Mouse (Mus musculus) lung, embryonic 15.5 days (tissue): Measurements from ENCODE around the gene Gdpd3. TPM values are rescaled to one million over a fixed set of nuclear protein-coding genes. Genes with fewer than 3 reads are reported as not detected.
A peak's percentile ranks its signal among the peaks of the same experiment; 100 is the strongest.
"Not testable (repeated sequence)": the region's sequence is repeated elsewhere in the genome, so short reads cannot be mapped to it uniquely, and the experiment has no call there.

Source experiments
- ATAC-seq: fragments of 200-750 bp; cut with Nextera tagmentation; 2 replicates; pipeline ENCODE4 v1.8.0; 2017; ENCODE audit warnings: moderate number of reproducible peaks, borderline replicate concordance; ENCODE audit not compliant: low FRiP score, low TSS enrichment; ENCODE audit errors: extremely low read depth
- H3K27ac ChIP-seq: fragments of 300-500 bp; sonication (generic); 2 replicates; pipeline ENCODE4 v1.5.1; 2015; ENCODE audit warnings: moderate library complexity, mild to moderate bottlenecking, inconsistent platforms
- H3K27me3 ChIP-seq: fragments of 300-500 bp; sonication (generic); 2 replicates; pipeline ENCODE4 v1.6.1; 2015; ENCODE audit warnings: inconsistent platforms
- H3K36me3 ChIP-seq: fragments of 300-500 bp; sonication (generic); 2 replicates; pipeline ENCODE4 v1.6.1; 2015; ENCODE audit warnings: inconsistent platforms
- H3K4me1 ChIP-seq: fragments of 300-500 bp; sonication (generic); 2 replicates; pipeline ENCODE4 v1.6.1; 2015; ENCODE audit warnings: inconsistent platforms
- H3K4me2 ChIP-seq: fragments of 300-500 bp; sonication (generic); 2 replicates; pipeline ENCODE4 v1.6.1; 2015; ENCODE audit warnings: inconsistent platforms, mild to moderate bottlenecking, moderate library complexity
- H3K4me3 ChIP-seq: fragments of 300-500 bp; sonication (generic); 2 replicates; pipeline ENCODE4 v1.5.1; 2015; ENCODE audit warnings: mild to moderate bottlenecking, inconsistent platforms
- H3K9ac ChIP-seq: fragments of 300-500 bp; sonication (generic); 2 replicates; pipeline ENCODE4 v1.6.1; 2015; ENCODE audit warnings: inconsistent platforms
- H3K9me3 ChIP-seq: fragments of 300-500 bp; sonication (generic); 2 replicates; pipeline ENCODE4 v1.6.1; 2016; ENCODE audit warnings: inconsistent platforms
- WGBS: fragments of 180-500 bp; shearing (Covaris S2); methylation state at CpG from one replicate; pipeline ENCODE4 v1.1.7; 2015; 5-methylcytosine and 5-hydroxymethylcytosine counted together
- polyA plus RNA-seq: library from polyadenylated mRNA; unstranded; fragments of >200 nt; fragmentation: Nextera tagmentation; extraction: Ambion mirVana; gene quantifications from 2 replicates; pipeline ENCODE4 v1.2.1, GENCODE M21; 2015

The Gdpd3 gene
- 2.5 and 2.8 TPM in 2 replicates for polyA plus RNA-seq

- 94% methylated on average over 16 of the region's 16 CpGs for WGBS
- peaks cover 21% of the 10 kb centered on the region for H3K4me1 ChIP-seq
- no peaks in the 10 kb centered on the region for H3K9me3 ChIP-seq
- H3K4me2 ChIP-seq: no peak within 1 kb of the TSS
- H3K4me3 ChIP-seq: no peak within 1 kb of the TSS
- H3K9ac ChIP-seq: no peak within 1 kb of the TSS
- peaks cover 86% of the 10 kb centered on the region for H3K36me3 ChIP-seq
- no peak for ATAC-seq
- no peaks in the 10 kb centered on the region for H3K27me3 ChIP-seq
- no peak within 1 kb of the TSS for H3K27ac ChIP-seq
Measured at GRCm38 (mm10) chr7:126766201-126766600, at the start of gene Gdpd3. TSS of gene Gdpd3 (plus strand) at chr7:126766334.

GRCm38 (mm10) chr7:126717566-126717965 is 48.6 kb upstream of the Gdpd3 start:
- no peak for ATAC-seq
- Histone ChIP-seq H3K9ac (no peak overlapping the region), H3K4me3 (no peak overlapping the region), H3K27ac (no peak overlapping the region), H3K9me3 (no peaks in the 10 kb centered on the region), H3K4me2 (no peak overlapping the region), H3K4me1 (no peaks in the 10 kb centered on the region; the same call in 1 of the 2 replicates), H3K27me3 (no peaks in the 10 kb centered on the region), H3K36me3 (no peaks in the 10 kb centered on the region)
- 51% methylated on average over 3 of the region's 3 CpGs for WGBS

DNA sequence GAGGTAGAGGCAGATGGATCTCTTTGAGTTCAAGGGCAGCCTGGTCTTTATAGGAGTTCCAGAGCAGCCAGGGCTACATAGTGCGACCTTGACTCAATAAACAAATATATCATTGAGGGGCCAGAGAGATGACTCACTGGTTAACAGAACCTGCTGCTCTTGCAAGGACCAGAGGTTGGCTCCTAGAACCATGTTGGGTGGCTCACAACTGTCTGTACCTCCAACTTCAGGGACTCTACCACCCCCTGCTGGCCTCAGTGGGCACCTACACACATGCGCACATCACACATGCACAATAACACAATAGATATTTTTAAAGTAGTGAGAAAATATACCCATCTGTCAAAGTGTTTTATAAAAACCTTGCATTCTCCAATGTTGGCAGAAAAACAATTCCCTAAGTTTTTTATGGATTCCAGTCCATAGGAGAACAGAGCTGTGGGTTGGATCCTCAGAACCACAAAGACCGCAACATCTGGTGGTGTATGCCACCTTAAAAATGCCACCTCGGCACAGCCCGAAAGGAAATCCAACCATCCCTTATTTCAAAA is 47.3 kb upstream of the Gdpd3 start:
- ATAC-seq: no peak
- no peak overlapping the region for H3K4me3 ChIP-seq
- no peaks in the 10 kb centered on the region for H3K27me3 ChIP-seq
- no peak overlapping the region for H3K4me2 ChIP-seq
- 94% methylated on average over 5 of the region's 5 CpGs for WGBS
- no peaks in the 10 kb centered on the region; the same call in 1 of the 2 replicates for H3K4me1 ChIP-seq
- no peak overlapping the region for H3K27ac ChIP-seq
- no peaks in the 10 kb centered on the region for H3K36me3 ChIP-seq
- H3K9ac ChIP-seq: no peak overlapping the region
- H3K9me3 ChIP-seq: no peaks in the 10 kb centered on the region

DNA sequence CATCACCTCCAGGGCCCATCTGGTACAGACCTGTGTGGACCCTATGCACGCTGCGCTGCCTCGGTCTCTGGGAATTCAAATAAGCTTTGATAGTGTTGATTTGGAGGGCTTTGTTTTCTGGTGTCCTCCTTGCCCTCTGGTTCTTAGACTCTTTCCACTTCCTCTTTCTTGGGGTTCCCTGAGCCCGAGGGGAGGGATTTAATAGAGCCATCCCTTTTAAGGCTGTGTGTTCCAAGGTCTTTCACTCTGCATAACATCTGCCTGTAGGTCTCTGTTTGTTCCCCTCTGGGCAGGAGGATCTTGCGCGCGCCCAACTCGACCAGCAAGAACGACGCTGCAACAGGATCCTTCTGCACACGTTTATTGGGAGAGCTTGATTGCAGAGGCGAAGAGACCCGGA is 44.5 kb upstream of the Gdpd3 start:
- Histone ChIP-seq H3K36me3 (no peaks in the 10 kb centered on the region), H3K27ac (no peak overlapping the region), H3K9me3 (no peaks in the 10 kb centered on the region), H3K4me3 (no peak overlapping the region), H3K4me1 (no peaks in the 10 kb centered on the region; the same call in 1 of the 2 replicates), H3K9ac (no peak overlapping the region), H3K4me2 (no peak overlapping the region), H3K27me3 (no peaks in the 10 kb centered on the region)
- ATAC-seq: no peak
- WGBS: 93% methylated on average over 13 of the region's 13 CpGs

- no peak for ATAC-seq
- H3K4me2 ChIP-seq: no peak overlapping the region
- no peak overlapping the region for H3K9ac ChIP-seq
- H3K4me3 ChIP-seq: no peak overlapping the region
- no peaks in the 10 kb centered on the region for H3K4me1 ChIP-seq
- H3K36me3 ChIP-seq: no peaks in the 10 kb centered on the region
- H3K9me3 ChIP-seq: no peaks in the 10 kb centered on the region
- no peak overlapping the region for H3K27ac ChIP-seq
- no peaks in the 10 kb centered on the region for H3K27me3 ChIP-seq
- 58% methylated on average over 3 of the region's 3 CpGs for WGBS
Measured at GRCm38 (mm10) chr7:126725077-126725476, 41.1 kb upstream of the Gdpd3 start.

GRCm38 (mm10) chr7:126725667-126726066 is 40.5 kb upstream of the Gdpd3 start:
- no peak overlapping the region for H3K4me3 ChIP-seq
- WGBS: 73% methylated on average over 5 of the region's 5 CpGs
- H3K9me3 ChIP-seq: no peaks in the 10 kb centered on the region
- H3K27ac ChIP-seq: no peak overlapping the region
- no peaks in the 10 kb centered on the region for H3K36me3 ChIP-seq
- ATAC-seq: no peak
- H3K4me1 ChIP-seq: no peaks in the 10 kb centered on the region
- H3K27me3 ChIP-seq: no peaks in the 10 kb centered on the region
- no peak overlapping the region for H3K9ac ChIP-seq
- no peak overlapping the region for H3K4me2 ChIP-seq

GRCm38 (mm10) chr7:126730256-126730789 is 35.8 kb upstream of the Gdpd3 start:
- H3K27me3 ChIP-seq, H3K9ac ChIP-seq, H3K4me1 ChIP-seq, H3K9me3 ChIP-seq, H3K36me3 ChIP-seq, H3K4me3 ChIP-seq, H3K4me2 ChIP-seq: not testable (repeated sequence)
- peak; percentile 76; the same call in 1 of the 2 replicates for ATAC-seq
- H3K27ac ChIP-seq: 0 out of 2 replicates have a peak overlapping the region, but pooled peaks have one; percentile 12
- WGBS: 46% methylated on average over 4 of the region's 4 CpGs

DNA sequence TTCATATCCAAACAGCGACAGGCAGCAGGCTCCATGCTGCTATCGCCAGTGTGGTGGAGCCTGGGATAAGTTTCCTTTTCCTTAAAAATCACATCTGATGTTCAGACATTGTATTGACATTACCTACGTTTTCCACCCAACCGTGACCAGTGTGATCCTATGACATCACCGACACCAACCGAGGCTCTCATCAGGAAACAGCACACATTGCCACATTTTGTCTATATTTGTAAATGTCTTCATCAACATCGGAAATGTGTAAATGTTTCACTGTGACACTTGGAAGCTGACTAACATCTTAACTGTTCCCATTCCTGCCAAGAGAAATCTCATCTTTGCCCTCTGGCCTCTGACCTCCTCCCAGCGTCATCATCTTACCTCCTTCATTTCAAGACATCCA is 30.0 kb upstream of the Gdpd3 start:
- Histone ChIP-seq H3K27ac (no peak overlapping the region), H3K4me3 (no peak overlapping the region), H3K27me3 (no peaks in the 10 kb centered on the region), H3K4me1 (peaks cover 4% of the 10 kb centered on the region; the same call in 1 of the 2 replicates), H3K36me3 (no peaks in the 10 kb centered on the region), H3K4me2 (no peak overlapping the region), H3K9me3 (no peaks in the 10 kb centered on the region), H3K9ac (no peak overlapping the region)
- no peak for ATAC-seq
- 69% methylated on average over 8 of the region's 8 CpGs for WGBS

DNA sequence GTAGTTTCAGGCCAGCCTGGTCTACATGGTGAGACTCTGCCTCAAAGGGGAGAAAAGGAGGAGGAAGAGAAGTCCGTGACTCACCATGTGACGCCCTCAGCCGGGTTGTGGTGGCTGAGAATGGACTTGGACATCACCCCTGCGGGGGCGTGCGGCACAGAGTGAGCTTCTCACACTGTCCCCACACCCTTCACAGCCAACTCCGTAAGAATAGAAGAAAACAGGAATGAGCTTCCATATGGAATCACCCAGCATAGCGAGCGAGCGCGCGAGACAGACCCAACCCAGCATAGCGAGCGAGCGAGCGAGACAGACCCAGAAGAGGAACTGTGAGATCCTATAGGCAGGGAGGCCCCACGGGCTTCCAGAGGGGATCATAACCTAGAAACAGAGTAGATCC is 26.6 kb upstream of the Gdpd3 start:
- 78% methylated on average over 17 of the region's 17 CpGs for WGBS
- no peaks in the 10 kb centered on the region for H3K9me3 ChIP-seq
- no peak overlapping the region for H3K27ac ChIP-seq
- ATAC-seq: no peak
- no peaks in the 10 kb centered on the region for H3K36me3 ChIP-seq
- H3K4me2 ChIP-seq: no peak overlapping the region
- no peak overlapping the region for H3K4me3 ChIP-seq
- H3K4me1 ChIP-seq: peaks cover 4% of the 10 kb centered on the region; the same call in 1 of the 2 replicates
- H3K9ac ChIP-seq: no peak overlapping the region
- no peaks in the 10 kb centered on the region for H3K27me3 ChIP-seq

GRCm38 (mm10) chr7:126740132-126740735 is 25.9 kb upstream of the Gdpd3 start:
- Histone ChIP-seq H3K9me3 (no peaks in the 10 kb centered on the region), H3K4me3 (no peak overlapping the region), H3K36me3 (no peaks in the 10 kb centered on the region), H3K9ac (no peak overlapping the region), H3K4me1 (peaks cover 4% of the 10 kb centered on the region; the same call in 1 of the 2 replicates), H3K27me3 (no peaks in the 10 kb centered on the region), H3K4me2 (no peak overlapping the region), H3K27ac (no peak overlapping the region)
- 77% methylated on average over 13 of the region's 13 CpGs for WGBS
- ATAC-seq: no peak

DNA sequence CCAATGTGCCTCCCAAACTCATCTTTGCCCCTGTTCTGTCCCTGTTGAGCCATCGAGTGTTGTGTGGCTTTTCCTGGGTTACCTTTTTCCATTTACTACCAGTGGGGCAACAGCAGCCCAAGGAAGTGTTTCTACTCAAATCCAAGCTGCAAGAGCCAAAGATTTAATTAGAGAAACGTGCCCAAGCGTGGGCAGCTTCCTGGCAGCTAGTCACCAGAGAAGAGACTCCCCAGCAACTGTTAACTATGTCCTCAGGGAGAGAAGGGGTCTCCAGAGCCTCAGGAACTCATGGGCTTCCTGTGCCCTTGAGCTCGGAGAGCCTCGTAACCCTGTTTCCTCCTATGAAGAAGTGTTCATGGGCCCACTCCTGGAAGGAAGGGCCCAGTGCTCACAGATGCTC is 25.2 kb upstream of the Gdpd3 start:
- no peak overlapping the region for H3K4me3 ChIP-seq
- H3K4me1 ChIP-seq: peaks cover 4% of the 10 kb centered on the region; the same call in 1 of the 2 replicates
- no peak for ATAC-seq
- no peak overlapping the region for H3K27ac ChIP-seq
- H3K9me3 ChIP-seq: no peaks in the 10 kb centered on the region
- 70% methylated on average over 5 of the region's 5 CpGs for WGBS
- H3K36me3 ChIP-seq: no peaks in the 10 kb centered on the region
- no peak overlapping the region for H3K9ac ChIP-seq
- no peak overlapping the region for H3K4me2 ChIP-seq
- H3K27me3 ChIP-seq: no peaks in the 10 kb centered on the region

GRCm38 (mm10) chr7:126741452-126741851 is 24.7 kb upstream of the Gdpd3 start:
- no peak overlapping the region for H3K4me3 ChIP-seq
- no peak for ATAC-seq
- no peaks in the 10 kb centered on the region for H3K9me3 ChIP-seq
- H3K27me3 ChIP-seq: no peaks in the 10 kb centered on the region
- H3K4me1 ChIP-seq: peaks cover 4% of the 10 kb centered on the region; the same call in 1 of the 2 replicates
- H3K36me3 ChIP-seq: no peaks in the 10 kb centered on the region
- H3K9ac ChIP-seq: no peak overlapping the region
- no peak overlapping the region for H3K4me2 ChIP-seq
- no peak overlapping the region for H3K27ac ChIP-seq
- 84% methylated on average over 5 of the region's 5 CpGs for WGBS
